Mouse (Mus musculus): ENCODE measurements around the gene Psmb7.

Psmb7 gene

DNA sequence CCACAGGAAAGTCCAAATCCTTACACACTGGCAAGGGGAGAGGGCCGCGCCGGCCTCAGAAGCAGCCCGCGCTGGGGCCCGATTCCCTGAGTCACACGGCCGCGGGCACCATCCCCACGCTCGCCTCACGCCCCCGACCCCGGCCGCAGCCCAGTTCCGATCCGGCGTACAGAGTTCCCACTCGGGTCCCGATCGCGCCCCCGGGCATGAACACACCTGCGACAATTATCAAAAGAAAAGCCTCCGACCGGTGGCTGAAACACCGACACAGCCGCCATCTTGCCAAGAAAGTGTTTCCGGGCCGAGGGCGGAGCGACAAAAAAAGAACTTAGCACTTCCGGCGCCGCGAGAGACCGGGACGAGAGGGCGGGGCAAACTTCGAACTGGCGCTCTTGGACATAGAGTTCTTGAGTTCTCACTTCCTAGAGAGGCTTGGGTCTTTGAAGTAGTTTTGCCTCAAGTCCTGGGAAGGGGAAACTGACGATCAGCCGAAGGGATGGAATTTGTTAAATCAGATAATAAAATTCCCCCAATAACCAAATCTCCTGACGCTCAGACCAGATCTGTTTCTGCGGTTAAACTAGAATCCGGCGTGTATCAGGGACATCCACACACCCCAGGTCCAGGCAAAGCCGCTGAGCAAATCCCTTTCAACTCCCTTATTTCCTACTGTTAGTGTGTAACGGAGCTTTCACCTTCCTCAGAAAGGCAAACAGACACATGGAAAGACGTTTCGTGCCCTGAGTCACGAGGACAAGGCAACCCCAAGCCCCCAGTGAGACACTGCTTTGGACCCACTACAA, at the start of gene Psmb7:
Psmb7 (minus strand) TSS at position 463 of the 803 bp plus-strand sequence.
- peak; percentile 81 for DNase-seq (ENCODE audit: low read depth, low spot score)

DNA sequence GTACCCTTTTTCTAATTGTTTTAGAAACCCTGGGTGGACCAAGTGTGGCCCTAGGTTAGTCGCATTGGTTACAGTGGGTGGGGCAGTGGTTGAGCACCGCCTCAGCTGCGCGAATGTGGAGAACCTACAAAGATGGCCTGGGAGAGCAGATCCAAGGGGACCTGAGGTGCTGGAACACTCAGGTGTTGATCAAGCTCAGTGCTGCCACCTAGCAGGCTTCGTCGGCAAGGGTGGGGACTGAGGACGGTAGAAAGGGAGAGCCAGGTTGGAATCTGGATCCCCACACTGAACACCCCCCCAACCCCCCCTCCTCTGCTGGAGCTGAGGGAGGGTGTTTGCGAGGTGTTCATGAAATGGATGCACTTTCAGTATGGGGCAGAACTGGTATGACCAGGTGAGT, 47.7 kb upstream of the Psmb7 start:
- no peak for DNase-seq (ENCODE audit: low read depth, low spot score)

DNA sequence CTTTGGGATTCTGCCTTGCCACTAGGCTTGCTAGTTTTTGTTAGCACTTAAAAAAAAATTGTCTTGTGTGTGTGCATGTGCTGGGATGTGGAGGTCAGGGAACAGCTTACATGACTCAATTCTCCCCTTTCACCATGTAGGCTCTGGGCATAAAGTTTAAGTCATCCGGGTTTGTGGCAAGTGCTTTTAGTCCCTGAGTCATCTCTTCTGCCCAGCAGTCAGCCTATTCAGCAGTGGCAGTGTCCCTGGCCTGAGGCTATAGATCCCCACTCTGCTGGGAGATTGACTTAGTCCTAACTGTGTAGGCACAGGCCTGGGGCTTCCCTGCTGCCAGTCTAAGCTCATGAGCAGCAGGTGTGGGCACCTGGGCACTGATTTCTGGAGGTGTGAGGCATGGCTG, 46.0 kb upstream of the Psmb7 start:
- DNase-seq (ENCODE audit: low read depth, low spot score) = no peak

DNA sequence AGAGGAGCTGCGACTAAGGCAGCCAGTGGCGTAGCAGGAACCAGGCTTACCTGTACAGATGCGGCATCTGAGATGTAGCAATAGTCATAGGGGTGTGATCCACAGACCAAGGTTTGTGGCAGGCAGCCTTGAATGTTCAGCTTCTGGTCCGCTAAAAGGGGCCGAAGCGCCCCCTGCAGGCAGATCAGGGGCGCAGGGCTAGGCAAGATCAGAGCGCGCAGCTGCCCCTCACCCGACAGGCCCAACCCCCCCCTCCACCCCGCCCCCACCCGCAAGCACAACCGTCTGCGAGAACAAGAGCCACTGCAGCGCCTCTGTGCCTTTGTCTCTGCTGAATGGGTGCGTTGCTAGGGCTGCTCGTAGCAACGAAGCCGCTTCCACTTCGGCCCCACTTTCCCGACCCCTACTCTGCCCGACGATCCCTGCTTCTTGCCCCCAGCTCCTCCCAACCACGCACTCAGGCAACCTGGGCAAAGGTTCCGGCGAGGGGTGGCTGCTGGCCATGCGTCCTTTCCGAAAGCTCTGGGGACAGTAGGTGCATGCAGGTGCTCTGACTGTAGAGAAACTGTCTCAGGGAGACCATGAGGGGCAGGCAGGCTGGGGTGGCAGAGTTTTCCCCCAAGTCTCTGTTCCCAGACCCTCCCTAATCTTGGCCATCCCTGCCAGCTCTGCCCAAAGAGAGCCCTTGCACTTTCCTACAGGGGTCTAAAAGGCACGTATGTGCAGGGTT, 45.1 kb upstream of the Psmb7 start:
- DNase-seq (ENCODE audit: low read depth, low spot score) = peak; percentile 59

DNA sequence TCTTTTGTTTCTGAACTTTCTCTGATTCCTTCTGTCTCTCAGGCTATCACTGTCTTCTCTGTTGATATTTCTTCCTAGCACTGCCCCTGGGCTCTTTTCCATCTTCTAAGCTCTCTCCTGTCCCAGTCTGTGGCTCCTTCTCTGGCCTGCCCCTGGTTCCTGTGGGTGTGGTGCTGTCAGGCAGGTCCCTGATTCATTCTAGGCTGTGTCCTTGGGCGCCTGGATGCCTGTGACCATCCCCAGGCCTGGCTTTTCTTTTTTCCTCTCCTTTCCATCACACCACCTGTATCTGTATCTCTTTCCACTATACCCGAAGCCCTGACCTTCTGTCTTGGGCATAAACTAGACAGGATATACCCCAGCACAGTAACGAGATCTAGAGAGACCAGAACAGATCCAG, 41.9 kb upstream of the Psmb7 start:
- no peak for DNase-seq (ENCODE audit: low read depth, low spot score)

DNA sequence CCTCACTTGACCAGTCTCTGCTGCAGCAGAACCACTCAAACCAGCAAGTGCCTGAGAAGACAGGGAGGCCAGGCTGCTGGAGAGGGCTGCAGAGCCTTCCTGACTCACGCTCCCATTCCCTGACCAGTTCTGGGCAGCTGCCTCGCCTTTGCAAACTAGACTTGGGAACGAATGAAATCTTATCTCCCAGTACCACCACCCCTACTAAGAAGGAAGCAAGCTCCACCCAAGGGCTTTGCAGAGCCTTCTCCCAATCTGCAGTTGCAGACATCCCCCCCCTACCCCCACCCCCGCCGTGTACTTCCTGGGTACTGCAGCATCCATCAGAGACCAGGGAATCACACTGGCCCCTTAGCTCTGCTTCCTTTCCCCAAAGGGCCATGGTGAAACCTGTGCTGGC, 39.2 kb upstream of the Psmb7 start:
- DNase-seq (ENCODE audit: low read depth, low spot score) = no peak

DNA sequence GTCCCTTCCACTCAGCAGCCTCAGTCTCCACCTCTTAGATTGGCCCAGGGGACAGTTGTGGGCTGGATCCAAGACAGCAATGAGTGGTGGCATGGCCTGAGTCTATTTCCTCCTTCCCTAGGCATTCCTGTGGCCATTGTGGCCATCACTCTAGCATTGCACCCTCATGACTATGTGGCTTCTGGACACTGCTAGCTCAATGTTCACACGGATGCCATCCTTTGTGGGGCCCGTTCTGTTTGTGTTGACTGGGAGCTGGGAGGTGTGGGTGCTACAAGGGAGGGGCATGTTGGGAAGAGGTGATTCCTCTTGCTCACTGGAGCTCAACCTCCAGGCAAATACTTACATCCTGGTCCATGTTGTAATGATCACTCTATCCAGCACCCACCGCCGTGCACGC, 38.3 kb upstream of the Psmb7 start:
- DNase-seq (ENCODE audit: low read depth, low spot score) = no peak

DNA sequence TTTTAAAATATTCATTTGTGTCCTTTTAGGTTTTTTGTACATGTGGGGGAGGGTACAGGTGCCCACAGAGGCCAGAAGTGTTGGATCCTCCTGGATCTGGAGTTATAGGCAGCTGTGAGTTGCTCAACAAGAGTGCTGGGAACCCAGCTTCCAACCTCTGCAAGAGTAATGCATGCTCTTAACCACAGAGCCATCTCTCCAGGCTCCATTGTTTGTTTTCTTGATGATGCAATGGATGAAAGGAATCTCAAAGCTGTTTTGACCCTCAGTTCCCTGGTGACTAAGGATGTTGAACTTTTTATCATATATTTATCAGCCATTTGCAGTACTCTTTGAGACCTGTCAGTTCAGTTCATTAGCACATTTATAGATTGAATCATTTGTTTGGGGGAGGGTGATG, 35.1 kb upstream of the Psmb7 start:
- DNase-seq (ENCODE audit: low read depth, low spot score) = no peak

DNA sequence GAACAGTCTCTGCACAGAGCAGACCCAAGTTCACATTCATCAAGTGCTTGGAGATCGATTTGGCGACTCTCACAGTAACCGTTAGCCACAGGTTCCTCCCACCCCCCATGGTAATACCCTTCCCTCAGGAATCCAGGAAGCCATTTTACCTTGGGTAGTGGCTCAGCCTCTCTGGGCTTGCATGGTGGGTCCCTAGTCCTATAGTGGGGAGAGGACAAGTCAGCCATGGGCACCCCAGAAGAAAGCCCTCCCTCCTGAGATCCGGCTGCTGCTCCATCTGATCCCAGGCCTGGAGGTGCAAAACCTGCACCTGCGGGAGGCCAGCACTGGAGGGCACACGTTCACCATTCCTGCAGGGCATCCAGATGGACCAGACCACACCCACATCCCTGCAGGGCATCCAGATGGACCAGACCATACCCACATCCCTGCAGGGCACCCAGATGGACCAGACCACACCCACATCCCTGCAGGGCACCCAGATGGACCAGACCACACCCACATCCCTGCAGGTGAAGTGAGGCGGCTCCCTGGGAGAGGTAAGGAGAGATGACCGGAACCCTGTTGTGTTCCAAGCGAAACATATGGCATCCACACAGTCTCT, 31.6 kb upstream of the Psmb7 start:
- no peak for DNase-seq (ENCODE audit: low read depth, low spot score)

DNA sequence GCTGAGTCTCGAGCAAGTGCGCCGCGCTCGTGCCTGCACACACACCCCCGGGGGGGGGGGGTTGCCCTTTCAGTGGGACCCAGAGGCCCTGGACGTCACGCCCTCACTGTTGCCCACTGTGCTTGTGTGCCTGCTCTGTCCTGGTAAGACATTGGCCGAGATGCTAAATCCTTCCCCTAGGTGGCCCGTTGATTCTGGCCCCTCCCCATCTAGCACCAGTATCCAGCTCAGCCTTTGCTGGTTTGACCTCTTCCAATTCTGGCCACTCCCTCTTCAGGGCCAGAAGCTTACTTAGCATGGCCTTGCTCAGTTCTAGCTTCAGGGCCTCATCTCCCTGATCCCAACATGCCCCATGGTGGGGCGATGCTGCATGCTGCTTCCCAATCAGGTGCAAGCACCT, 28.6 kb upstream of the Psmb7 start:
- no peak for DNase-seq (ENCODE audit: low read depth, low spot score)

DNA sequence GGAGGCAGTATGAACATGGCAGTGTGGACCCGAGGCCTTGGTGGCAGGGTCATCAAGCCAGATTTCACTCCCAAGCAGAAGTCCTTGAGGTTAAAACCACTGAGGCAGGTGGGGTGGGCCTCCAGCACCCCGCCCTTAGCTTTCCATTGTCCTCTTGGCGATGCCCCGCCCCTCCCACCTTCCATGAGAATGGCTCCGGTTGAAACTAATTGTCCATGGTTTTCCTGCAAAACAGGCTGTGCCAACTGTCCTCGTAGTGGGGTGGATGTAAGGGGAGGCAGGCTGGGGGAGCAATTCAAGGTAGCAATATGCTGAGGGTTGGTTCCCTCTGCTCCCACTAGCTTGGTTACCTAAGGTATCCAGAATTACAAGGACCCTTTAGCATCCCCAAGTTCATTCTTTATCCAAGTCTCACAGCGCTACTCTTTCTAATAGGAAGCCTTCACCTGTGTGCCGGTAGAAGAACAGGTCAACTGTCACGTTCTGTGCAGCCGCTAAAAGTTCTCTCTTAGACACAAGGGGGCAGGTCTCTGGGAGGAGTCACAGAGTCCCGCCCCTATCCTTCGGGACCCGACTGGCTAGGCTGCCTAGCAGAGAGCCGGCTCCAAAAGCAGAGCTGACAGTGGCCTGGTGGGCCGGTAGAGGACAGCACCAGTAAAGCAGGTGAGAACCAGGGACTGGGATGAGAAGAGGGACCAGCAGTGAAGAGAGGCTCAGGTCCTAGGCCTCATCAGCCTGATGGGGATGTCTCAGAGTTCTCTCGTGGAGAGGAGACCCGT, 25.1 kb upstream of the Psmb7 start:
- no peak for DNase-seq (ENCODE audit: low read depth, low spot score)

DNA sequence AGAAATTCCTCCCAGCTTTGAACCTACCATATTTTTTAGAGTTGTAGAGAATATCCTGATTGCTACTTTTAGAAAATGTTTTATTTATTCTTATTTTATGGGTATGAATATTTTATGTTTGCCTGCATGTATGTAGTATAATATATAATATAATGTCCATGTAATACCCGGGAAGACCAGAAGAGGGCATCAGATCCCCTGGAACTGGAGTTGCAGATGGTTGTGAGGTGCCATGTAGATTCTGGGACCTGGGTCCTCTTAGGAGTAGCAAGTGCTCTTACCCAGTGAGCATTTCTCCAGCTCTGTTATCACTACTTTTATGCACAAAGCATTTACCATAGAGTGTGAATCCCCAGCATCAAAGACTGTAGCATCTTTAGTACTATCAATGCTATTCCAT, 17.5 kb upstream of the Psmb7 start:
- no peak for DNase-seq (ENCODE audit: low read depth, low spot score)

DNA sequence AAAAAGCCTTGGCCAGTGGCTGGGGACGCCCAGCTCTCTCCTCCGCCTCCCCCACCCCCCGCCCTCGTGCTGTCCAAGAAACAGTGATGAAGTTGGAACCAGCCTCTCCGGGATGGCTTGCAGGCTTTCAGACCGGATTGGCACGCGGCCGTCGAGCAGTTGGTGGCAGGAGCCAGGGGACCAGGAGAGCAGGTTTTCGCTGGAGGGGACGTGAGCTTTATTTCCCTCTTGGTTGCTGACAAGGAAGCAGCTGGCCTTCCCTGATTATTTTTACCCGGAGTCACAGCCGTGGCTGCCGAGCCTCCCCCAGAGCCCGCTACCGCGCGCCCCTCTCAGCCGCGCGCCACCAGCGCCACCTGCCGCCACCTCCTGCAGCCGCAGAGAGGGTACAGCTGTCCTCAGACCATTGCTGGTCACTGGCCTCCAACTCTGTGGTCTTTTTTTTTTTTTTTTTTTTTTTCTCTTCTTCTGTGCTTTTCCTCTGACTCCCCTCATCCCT, 14.5 kb upstream of the Psmb7 start:
- no peak for DNase-seq (ENCODE audit: low read depth, low spot score)

DNA sequence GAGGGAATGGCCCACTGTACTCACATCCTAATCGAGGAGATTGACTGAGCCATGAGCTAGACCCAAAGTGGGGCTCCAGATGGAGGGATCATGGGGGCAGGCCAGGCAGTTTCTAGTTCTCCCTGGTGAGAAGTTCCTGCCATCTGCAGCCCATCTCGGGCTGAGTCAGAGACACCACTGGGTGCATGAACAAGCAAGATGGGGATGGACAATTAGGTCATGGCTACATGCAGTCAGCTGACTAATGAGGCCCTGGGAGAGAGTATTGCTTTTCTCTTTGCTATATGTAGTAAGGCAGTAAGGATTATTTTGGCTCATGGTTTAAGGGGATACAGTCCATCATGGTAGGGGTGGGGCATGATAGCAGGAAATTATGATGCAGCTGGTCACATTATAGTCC, 9.8 kb upstream of the Psmb7 start:
- DNase-seq (ENCODE audit: low read depth, low spot score) = no peak

DNA sequence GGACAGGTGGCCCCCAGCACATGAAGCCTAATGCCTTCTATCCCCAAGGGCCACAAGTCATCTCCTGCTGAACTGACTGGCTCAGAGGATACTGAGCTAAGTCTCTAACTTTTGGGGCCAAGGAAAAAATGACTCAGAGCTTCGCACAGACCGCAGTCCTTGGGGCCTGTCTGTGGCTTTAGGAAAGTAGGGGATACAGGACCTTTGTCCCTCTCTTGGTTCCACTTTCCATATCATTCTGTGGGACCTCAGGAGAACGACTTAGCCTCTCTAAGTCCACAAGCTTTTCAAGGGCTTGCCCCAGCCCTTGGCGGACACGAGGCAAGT, 9.4 kb upstream of the Psmb7 start:
- no peak for DNase-seq (ENCODE audit: low read depth, low spot score)

DNA sequence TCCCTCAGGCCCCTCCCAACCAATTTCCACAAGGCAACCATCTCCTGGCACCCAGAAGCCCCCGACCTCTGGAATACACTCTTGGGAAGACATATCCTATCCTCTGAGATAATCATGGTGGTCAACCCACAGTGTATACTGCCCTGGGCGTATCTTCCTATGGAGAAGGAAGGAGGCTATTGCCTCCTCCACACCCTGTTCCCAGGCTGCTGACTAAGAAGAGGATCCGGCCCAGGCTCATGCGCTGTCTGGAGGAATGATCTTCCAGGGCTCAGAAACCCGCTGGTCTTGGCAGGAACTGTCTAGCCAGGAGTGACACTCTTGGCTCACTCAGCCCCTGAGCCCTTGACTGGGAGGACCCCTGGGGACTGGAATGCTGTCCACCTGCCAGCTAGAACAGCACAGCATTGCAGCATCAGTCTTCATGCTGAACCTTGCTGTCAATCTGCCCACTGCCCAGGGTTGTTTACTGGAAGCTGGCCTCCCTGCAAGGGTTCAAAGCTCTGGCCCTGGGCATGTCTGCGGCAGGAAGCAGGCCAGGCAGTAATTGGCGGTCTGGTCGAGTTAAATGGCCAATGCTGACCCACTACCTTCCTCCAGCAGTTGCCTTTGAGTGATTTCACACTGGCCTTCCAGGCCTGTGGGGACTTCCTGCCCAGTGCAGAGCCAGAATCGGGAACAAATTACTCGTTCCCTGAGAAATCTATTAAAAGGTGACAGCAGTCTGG, 8.8 kb upstream of the Psmb7 start:
- DNase-seq (ENCODE audit: low read depth, low spot score) = no peak

DNA sequence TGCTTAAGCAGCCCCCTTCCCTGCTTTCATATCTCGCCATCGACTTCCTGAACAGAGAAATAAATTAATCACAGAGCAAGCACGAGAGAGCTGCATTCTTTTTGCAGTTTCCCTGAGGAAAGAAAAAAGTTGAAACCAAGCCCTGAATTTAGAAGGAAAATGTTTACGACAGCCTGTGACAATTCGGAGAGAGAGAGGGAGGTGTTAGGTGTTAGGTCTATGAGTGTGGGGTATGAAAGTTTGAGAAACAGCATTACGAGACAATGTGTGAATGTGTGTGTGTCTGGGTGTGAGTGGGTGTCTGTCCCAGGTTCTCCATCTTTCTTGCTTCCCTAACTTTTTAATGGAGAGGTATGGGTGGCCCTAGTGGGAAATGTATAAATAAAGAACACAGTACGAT, 8.2 kb upstream of the Psmb7 start:
- no peak for DNase-seq (ENCODE audit: low read depth, low spot score)

DNA sequence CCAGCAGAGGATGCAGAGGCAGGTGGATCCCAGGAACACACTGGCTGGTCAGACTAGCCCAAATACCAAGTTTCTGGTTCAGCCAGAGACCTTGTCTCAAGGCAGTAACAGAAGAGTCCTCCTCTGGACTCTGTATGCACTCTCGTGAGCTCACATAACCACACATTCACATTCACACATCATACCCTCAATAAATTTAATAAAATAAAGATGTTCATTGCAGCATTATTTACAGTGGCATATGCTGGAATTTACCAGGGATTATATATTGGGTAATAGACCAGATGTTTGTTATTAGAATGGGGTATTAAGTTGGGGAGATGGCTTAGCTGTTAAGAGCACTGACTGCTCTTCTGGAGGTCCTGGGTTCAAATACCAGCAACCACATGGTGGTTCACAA, 6.5 kb upstream of the Psmb7 start:
- DNase-seq (ENCODE audit: low read depth, low spot score) = no peak

DNA sequence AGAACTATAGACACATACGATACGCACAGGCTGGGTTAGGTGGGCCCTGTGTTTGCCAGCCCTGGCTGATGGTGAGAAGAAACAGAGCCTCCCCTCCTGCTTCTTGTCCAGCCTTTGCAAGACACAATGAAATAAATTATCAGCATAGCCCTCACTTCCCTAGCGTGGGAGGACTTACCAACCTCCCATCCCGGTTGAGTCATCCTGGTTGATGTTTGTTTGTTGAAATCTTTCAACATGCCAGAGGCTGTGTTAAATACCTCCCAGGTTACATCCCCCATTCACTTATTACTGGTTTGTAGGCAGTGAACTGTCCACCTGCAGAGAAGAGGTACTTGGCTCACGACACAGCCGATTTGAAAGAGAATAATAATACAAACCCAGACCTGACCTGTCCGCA, 3.8 kb upstream of the Psmb7 start:
- no peak for DNase-seq (ENCODE audit: low read depth, low spot score)

DNA sequence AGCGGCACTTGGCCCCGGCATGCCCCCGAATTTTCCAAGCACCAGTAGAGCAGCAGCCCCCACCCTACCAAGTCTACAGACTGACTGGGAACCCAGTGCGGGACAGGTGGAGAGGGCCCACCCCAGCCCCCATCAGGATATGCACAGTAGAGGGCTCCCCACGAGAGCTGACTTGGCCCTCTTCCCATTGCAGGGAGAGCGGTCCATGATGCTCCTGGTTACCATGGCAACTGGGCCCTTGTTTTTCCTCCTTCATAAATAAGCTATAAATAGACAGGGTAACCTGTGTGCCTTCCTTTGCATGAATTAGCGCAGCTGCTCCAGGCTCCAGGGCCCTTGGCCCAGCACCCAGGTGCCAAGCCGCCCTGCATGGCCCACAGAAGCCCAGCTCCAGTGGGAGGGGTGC, 3.3 kb upstream of the Psmb7 start:
- no peak for DNase-seq (ENCODE audit: low read depth, low spot score)

DNA sequence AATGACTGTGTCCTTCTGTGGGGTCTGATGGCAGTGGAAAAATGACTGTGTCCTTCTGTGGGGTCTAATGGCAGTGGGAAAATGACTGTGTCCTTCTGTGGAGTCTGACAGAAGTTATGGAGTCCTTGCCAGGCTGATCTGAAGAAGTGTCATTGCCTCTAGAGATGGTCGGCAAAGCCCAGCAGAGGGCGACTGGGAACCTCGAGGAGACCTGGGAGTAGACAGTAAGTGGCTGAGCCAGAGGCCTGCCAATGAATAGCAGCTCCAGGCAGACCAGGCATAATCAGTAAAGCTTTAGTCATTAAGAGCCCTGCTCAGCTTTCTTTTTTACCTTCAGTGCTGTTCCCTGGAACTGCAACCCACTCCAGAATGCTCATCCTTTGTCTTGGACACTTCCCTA, 2.0 kb upstream of the Psmb7 start:
- peak; percentile 54 for DNase-seq (ENCODE audit: low read depth, low spot score)
